Mouse (Mus musculus): Measurements from ENCODE around the gene Smc6. TPM values are rescaled to one million over a fixed set of nuclear protein-coding genes. Genes with fewer than 3 reads are reported as not detected.

The Smc6 gene
- 119 and 153 TPM in 2 replicates for total RNA-seq (2017)

- ATAC-seq (replicated peaks; ENCODE audit: low read depth, poor library complexity, severe bottlenecking) = peak; percentile 94
Measured at GRCm38 (mm10) chr12:11265382-11266281, at the start of gene Smc6, which contains the start of gene Gen1. Gene Smc6 (plus strand): TSS chr12:11265886. Gene Gen1 (minus strand): TSS chr12:11265801.

GRCm38 (mm10) chr12:11216454-11216853, 49.2 kb upstream of the Smc6 start:
- no peak for ATAC-seq (replicated peaks; ENCODE audit: low read depth, poor library complexity, severe bottlenecking)

GRCm38 (mm10) chr12:11217726-11218250, 47.9 kb upstream of the Smc6 start:
- ATAC-seq (replicated peaks; ENCODE audit: low read depth, poor library complexity, severe bottlenecking) = peak; percentile 87

GRCm38 (mm10) chr12:11221524-11222330, 44.0 kb upstream of the Smc6 start:
- ATAC-seq (replicated peaks; ENCODE audit: low read depth, poor library complexity, severe bottlenecking) = no peak

- ATAC-seq (replicated peaks; ENCODE audit: low read depth, poor library complexity, severe bottlenecking) = no peak
Measured at GRCm38 (mm10) chr12:11222566-11222965, 43.1 kb upstream of the Smc6 start.

- no peak for ATAC-seq (replicated peaks; ENCODE audit: low read depth, poor library complexity, severe bottlenecking)
Measured at GRCm38 (mm10) chr12:11223090-11223489, 42.6 kb upstream of the Smc6 start.

GRCm38 (mm10) chr12:11224722-11225121, 41.0 kb upstream of the Smc6 start:
- no peak for ATAC-seq (replicated peaks; ENCODE audit: low read depth, poor library complexity, severe bottlenecking)

GRCm38 (mm10) chr12:11226123-11226522, 39.6 kb upstream of the Smc6 start:
- no peak for ATAC-seq (replicated peaks; ENCODE audit: low read depth, poor library complexity, severe bottlenecking)

- no peak for ATAC-seq (replicated peaks; ENCODE audit: low read depth, poor library complexity, severe bottlenecking)
Measured at GRCm38 (mm10) chr12:11226529-11227268, 39.0 kb upstream of the Smc6 start.

- ATAC-seq (replicated peaks; ENCODE audit: low read depth, poor library complexity, severe bottlenecking) = no peak
Measured at GRCm38 (mm10) chr12:11230267-11230666, 35.4 kb upstream of the Smc6 start.

- ATAC-seq (replicated peaks; ENCODE audit: low read depth, poor library complexity, severe bottlenecking) = no peak
Measured at GRCm38 (mm10) chr12:11235996-11236395, 29.7 kb upstream of the Smc6 start.

- no peak for ATAC-seq (replicated peaks; ENCODE audit: low read depth, poor library complexity, severe bottlenecking)
Measured at GRCm38 (mm10) chr12:11247460-11247859, 18.2 kb upstream of the Smc6 start.

GRCm38 (mm10) chr12:11250322-11250721, 15.4 kb upstream of the Smc6 start:
- ATAC-seq (replicated peaks; ENCODE audit: low read depth, poor library complexity, severe bottlenecking) = no peak

GRCm38 (mm10) chr12:11264895-11265294, 791 bp upstream of the Smc6 start:
- ATAC-seq (replicated peaks; ENCODE audit: low read depth, poor library complexity, severe bottlenecking) = peak; percentile 1; the same call in 1 of the 2 replicates

- peak; percentile 8; the same call in 1 of the 2 replicates for ATAC-seq (replicated peaks; ENCODE audit: low read depth, poor library complexity, severe bottlenecking)
Measured at GRCm38 (mm10) chr12:11266282-11266985, 748 bp downstream of the Smc6 start.

GRCm38 (mm10) chr12:11267030-11267429, 1.3 kb downstream of the Smc6 start:
- ATAC-seq (replicated peaks; ENCODE audit: low read depth, poor library complexity, severe bottlenecking) = no peak

- no peak for ATAC-seq (replicated peaks; ENCODE audit: low read depth, poor library complexity, severe bottlenecking)
Measured at GRCm38 (mm10) chr12:11272568-11272967, 6.9 kb downstream of the Smc6 start.

- no peak for ATAC-seq (replicated peaks; ENCODE audit: low read depth, poor library complexity, severe bottlenecking)
Measured at GRCm38 (mm10) chr12:11273185-11273584, 7.5 kb downstream of the Smc6 start.

GRCm38 (mm10) chr12:11276632-11277031, 10.9 kb downstream of the Smc6 start:
- 0 out of 2 replicates have a peak, but pooled peaks have one; percentile 45 for ATAC-seq (replicated peaks; ENCODE audit: low read depth, poor library complexity, severe bottlenecking)

Data from common myeloid progenitor, adult 5-6 weeks (primary cell).